Mouse (Mus musculus): ENCODE measurements around the gene Slc15a5. TPM values are rescaled to one million over a fixed set of nuclear protein-coding genes. Genes with fewer than 3 reads are reported as not detected.

Gene Slc15a5
- polyA plus RNA-seq, 1 experiment: not detected

GRCm38 (mm10) chr6:138006525-138007251, 73.0 kb downstream of the Slc15a5 start:
- peak; percentile 54 for DNase-seq (ENCODE audit: low read depth)
- TF ChIP-seq POLR2A (IDR thresholded peaks at IDR 0.05; ENCODE audit: borderline replicate concordance, extremely low read depth, insufficient read depth, insufficient read length, poor library complexity, severe bottlenecking) (no peak), CTCF (IDR thresholded peaks at IDR 0.05; ENCODE audit: borderline replicate concordance, extremely low read depth, insufficient read depth, insufficient read length) (no peak)

- DNase-seq (ENCODE audit: low read depth): peak; percentile 11
These were observed 89.9 kb downstream of the Slc15a5 start for GRCm38 (mm10) chr6:137989853-137990252.

DNA sequence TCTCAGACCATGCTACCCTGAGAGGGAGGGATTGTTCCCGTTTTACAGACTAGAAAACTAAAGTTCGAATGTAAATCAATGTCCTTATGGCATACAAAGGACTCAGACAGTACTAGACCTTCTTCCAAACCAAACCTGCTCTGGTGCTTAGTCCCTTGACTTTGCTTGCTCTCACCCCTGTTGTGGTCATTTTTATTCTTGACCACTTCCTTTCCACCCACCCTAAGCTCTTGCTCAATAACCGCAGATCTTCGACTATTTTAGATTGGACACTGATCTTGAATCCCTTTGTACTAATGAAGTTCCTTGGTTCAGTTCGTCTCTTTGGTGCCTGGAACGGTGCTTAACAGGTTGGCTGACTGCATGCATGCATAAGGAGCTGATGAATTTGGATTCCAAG, 94.5 kb downstream of the Slc15a5 start:
- DNase-seq (ENCODE audit: low read depth): no peak
- TF ChIP-seq POLR2A (IDR thresholded peaks at IDR 0.05; ENCODE audit: borderline replicate concordance, extremely low read depth, insufficient read depth, insufficient read length, poor library complexity, severe bottlenecking) (no peak), CTCF (IDR thresholded peaks at IDR 0.05; ENCODE audit: borderline replicate concordance, extremely low read depth, insufficient read depth, insufficient read length) (no peak)

More at GRCm38 (mm10) chr6:137989853-137990252, 89.9 kb downstream of the Slc15a5 start:
- no peak for TF ChIP-seq POLR2A (IDR thresholded peaks at IDR 0.05; ENCODE audit: borderline replicate concordance, extremely low read depth, insufficient read depth, insufficient read length, poor library complexity, severe bottlenecking)
- TF ChIP-seq CTCF (IDR thresholded peaks at IDR 0.05; ENCODE audit: borderline replicate concordance, extremely low read depth, insufficient read depth, insufficient read length): peak; percentile 27; the same call in 1 of the 2 replicates

DNA sequence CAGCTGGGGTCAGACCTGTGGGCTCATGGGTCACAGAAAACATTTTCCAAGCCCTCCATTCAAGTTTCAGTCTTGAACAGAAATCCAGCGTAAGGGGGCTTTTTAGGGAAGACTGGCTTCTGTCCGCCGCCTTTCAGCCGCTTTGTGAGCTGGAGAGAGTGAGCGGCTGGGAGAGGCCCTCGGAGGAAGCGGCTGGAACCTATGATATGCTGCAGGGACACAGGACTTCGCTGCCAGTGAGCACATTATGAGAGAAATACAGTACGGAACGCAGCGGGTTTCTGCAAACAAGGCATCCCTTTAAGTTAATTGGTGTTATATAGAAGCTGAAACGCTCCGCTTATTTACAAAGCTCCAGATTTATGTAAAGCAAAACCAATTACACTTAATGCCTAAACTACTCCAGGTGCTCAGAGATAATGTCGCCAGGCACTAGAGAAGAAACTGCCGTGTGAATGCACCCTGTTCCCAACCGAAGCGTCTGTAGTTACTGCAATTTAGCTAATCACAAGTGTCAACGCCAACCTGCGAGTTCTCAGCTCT, 97.5 kb downstream of the Slc15a5 start:
- TF ChIP-seq CTCF (IDR thresholded peaks at IDR 0.05; ENCODE audit: borderline replicate concordance, extremely low read depth, insufficient read depth, insufficient read length): no peak
- TF ChIP-seq POLR2A (IDR thresholded peaks at IDR 0.05; ENCODE audit: borderline replicate concordance, extremely low read depth, insufficient read depth, insufficient read length, poor library complexity, severe bottlenecking): no peak
- peak; percentile 78 for DNase-seq (ENCODE audit: low read depth)

- peak; percentile 56 for DNase-seq (ENCODE audit: low read depth)
- TF ChIP-seq CTCF (IDR thresholded peaks at IDR 0.05; ENCODE audit: borderline replicate concordance, extremely low read depth, insufficient read depth, insufficient read length) (peak; percentile 59; the same call in 1 of the 2 replicates), POLR2A (IDR thresholded peaks at IDR 0.05; ENCODE audit: borderline replicate concordance, extremely low read depth, insufficient read depth, insufficient read length, poor library complexity, severe bottlenecking) (no peak)
These were observed 98.6 kb downstream of the Slc15a5 start for GRCm38 (mm10) chr6:137980905-137981696.

DNA sequence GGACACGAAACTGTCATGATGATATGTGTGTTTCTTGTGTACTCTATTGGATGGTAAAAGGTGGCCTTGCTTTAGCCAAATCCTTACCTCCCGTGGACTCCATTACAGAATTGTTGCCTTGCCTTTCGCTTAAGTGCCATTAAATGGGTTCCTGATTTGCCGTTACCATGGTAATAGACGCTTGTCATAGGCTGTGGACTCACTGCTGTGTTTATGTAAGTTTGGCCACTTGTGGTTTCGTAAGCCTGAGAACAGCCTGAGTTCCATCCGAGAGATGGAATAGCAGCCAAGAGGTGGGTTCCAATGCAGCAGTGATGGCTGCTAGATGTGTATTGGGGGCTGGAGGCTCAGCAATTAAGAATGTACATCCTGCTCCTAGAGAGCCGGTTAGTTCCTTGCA, 99.3 kb downstream of the Slc15a5 start:
- DNase-seq (ENCODE audit: low read depth): peak; percentile 75

GRCm38 (mm10) chr6:137979802-137980201, 99.9 kb downstream of the Slc15a5 start:
- no peak for TF ChIP-seq CTCF (IDR thresholded peaks at IDR 0.05; ENCODE audit: borderline replicate concordance, extremely low read depth, insufficient read depth, insufficient read length)
- no peak for TF ChIP-seq POLR2A (IDR thresholded peaks at IDR 0.05; ENCODE audit: borderline replicate concordance, extremely low read depth, insufficient read depth, insufficient read length, poor library complexity, severe bottlenecking)
- DNase-seq (ENCODE audit: low read depth): peak; percentile 95

More for the DNA sequence above, 99.3 kb downstream of the Slc15a5 start:
- TF ChIP-seq CTCF (IDR thresholded peaks at IDR 0.05; ENCODE audit: borderline replicate concordance, extremely low read depth, insufficient read depth, insufficient read length): no peak
- TF ChIP-seq POLR2A (IDR thresholded peaks at IDR 0.05; ENCODE audit: borderline replicate concordance, extremely low read depth, insufficient read depth, insufficient read length, poor library complexity, severe bottlenecking): no peak

- DNase-seq (ENCODE audit: low read depth): no peak
- TF ChIP-seq POLR2A (IDR thresholded peaks at IDR 0.05; ENCODE audit: borderline replicate concordance, extremely low read depth, insufficient read depth, insufficient read length, poor library complexity, severe bottlenecking) (no peak), CTCF (IDR thresholded peaks at IDR 0.05; ENCODE audit: borderline replicate concordance, extremely low read depth, insufficient read depth, insufficient read length) (no peak)
These were observed 103.7 kb downstream of the Slc15a5 start for GRCm38 (mm10) chr6:137976021-137976420.

DNA sequence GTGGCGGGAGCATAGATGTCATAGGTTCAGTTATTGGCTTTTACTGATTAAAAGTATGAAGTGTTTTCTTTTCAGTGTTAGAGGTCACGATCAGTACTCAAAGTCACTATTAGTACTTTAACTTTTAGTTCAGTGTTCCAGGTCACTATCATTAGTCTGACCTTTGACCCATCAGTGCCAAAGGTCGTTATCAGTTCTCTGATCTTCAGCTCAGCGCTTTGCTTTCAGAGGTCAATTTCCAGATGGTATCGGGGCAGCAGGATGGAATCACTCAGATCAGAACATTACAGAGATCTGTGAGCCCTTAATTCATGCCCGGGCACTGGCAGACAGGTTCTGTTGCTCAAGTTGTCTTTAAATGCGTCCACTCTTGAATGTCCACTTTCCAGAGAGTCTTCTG, 116.0 kb downstream of the Slc15a5 start:
- no peak for TF ChIP-seq POLR2A (IDR thresholded peaks at IDR 0.05; ENCODE audit: borderline replicate concordance, extremely low read depth, insufficient read depth, insufficient read length, poor library complexity, severe bottlenecking)
- TF ChIP-seq CTCF (IDR thresholded peaks at IDR 0.05; ENCODE audit: borderline replicate concordance, extremely low read depth, insufficient read depth, insufficient read length): no peak
- no peak for DNase-seq (ENCODE audit: low read depth)

GRCm38 (mm10) chr6:137962836-137963235, 116.9 kb downstream of the Slc15a5 start:
- DNase-seq (ENCODE audit: low read depth): no peak

More at GRCm38 (mm10) chr6:137962836-137963235, 116.9 kb downstream of the Slc15a5 start:
- TF ChIP-seq POLR2A (IDR thresholded peaks at IDR 0.05; ENCODE audit: borderline replicate concordance, extremely low read depth, insufficient read depth, insufficient read length, poor library complexity, severe bottlenecking): no peak
- no peak for TF ChIP-seq CTCF (IDR thresholded peaks at IDR 0.05; ENCODE audit: borderline replicate concordance, extremely low read depth, insufficient read depth, insufficient read length)
